Mouse (Mus musculus): ENCODE data around the gene Ccdc92b. TPM values are rescaled to one million over a fixed set of nuclear protein-coding genes. Genes with fewer than 3 reads are reported as not detected.

Ccdc92b gene
- polyA plus RNA-seq, 1 experiment from 2014 or later: 0.51 TPM

- Histone ChIP-seq H3K4me3 (no peak overlapping the region), H3K9me3 (replicated peaks) (no peaks in the 10 kb centered on the region), H3K27ac (no peak overlapping the region), H3K4me1 (no peaks in the 10 kb centered on the region), H3K27me3 (ENCODE audit: low read depth, poor library complexity, severe bottlenecking) (no peaks in the 10 kb centered on the region), H3K36me3 (peaks cover 86% of the 10 kb centered on the region)
- DNase-seq (ENCODE audit: low spot score): no peak
- WGBS: 97% methylated on average over 14 of the region's 14 CpGs
Measured at GRCm38 (mm10) chr11:74666776-74667581, 47.6 kb downstream of the Ccdc92b start.

GRCm38 (mm10) chr11:74667582-74668010, 48.2 kb downstream of the Ccdc92b start:
- no peak overlapping the region for H3K4me3 ChIP-seq
- H3K27me3 ChIP-seq (ENCODE audit: low read depth, poor library complexity, severe bottlenecking): no peaks in the 10 kb centered on the region
- WGBS: 94% methylated on average over 13 of the region's 13 CpGs
- no peak overlapping the region for H3K27ac ChIP-seq
- no peaks in the 10 kb centered on the region for H3K9me3 ChIP-seq (replicated peaks)
- H3K4me1 ChIP-seq: no peaks in the 10 kb centered on the region
- no peak for DNase-seq (ENCODE audit: low spot score)
- peaks cover 80% of the 10 kb centered on the region for H3K36me3 ChIP-seq

- Histone ChIP-seq H3K9me3 (replicated peaks) (no peaks in the 10 kb centered on the region), H3K4me1 (no peaks in the 10 kb centered on the region), H3K4me3 (no peak overlapping the region), H3K27me3 (ENCODE audit: low read depth, poor library complexity, severe bottlenecking) (no peaks in the 10 kb centered on the region), H3K36me3 (peaks cover 78% of the 10 kb centered on the region), H3K27ac (no peak overlapping the region)
- DNase-seq (ENCODE audit: low spot score): no peak
- WGBS: 90% methylated on average over 5 of the region's 5 CpGs
Measured at GRCm38 (mm10) chr11:74668466-74668865, 49.1 kb downstream of the Ccdc92b start.

- no peaks in the 10 kb centered on the region for H3K9me3 ChIP-seq (replicated peaks)
- no peak for DNase-seq (ENCODE audit: low spot score)
- WGBS: 99% methylated on average over 2 of the region's 2 CpGs
- H3K4me3 ChIP-seq: no peak overlapping the region
- no peaks in the 10 kb centered on the region for H3K27me3 ChIP-seq (ENCODE audit: low read depth, poor library complexity, severe bottlenecking)
- no peaks in the 10 kb centered on the region for H3K4me1 ChIP-seq
- peaks cover 77% of the 10 kb centered on the region for H3K36me3 ChIP-seq
- no peak overlapping the region for H3K27ac ChIP-seq
Measured at GRCm38 (mm10) chr11:74668971-74669370, 49.6 kb downstream of the Ccdc92b start.

- H3K9me3 ChIP-seq (replicated peaks): no peaks in the 10 kb centered on the region
- H3K27ac ChIP-seq: no peak overlapping the region
- no peaks in the 10 kb centered on the region for H3K27me3 ChIP-seq (ENCODE audit: low read depth, poor library complexity, severe bottlenecking)
- no peak for DNase-seq (ENCODE audit: low spot score)
- no peaks in the 10 kb centered on the region for H3K4me1 ChIP-seq
- H3K36me3 ChIP-seq: peaks cover 77% of the 10 kb centered on the region
- H3K4me3 ChIP-seq: no peak overlapping the region
Measured at GRCm38 (mm10) chr11:74670151-74670550, 50.7 kb downstream of the Ccdc92b start.

- no peak for DNase-seq (ENCODE audit: low spot score)
- no peak overlapping the region for H3K4me3 ChIP-seq
- H3K36me3 ChIP-seq: peaks cover 77% of the 10 kb centered on the region
- 96% methylated on average over 1 of the region's 1 CpGs for WGBS
- H3K9me3 ChIP-seq (replicated peaks): no peaks in the 10 kb centered on the region
- H3K4me1 ChIP-seq: no peaks in the 10 kb centered on the region
- no peaks in the 10 kb centered on the region for H3K27me3 ChIP-seq (ENCODE audit: low read depth, poor library complexity, severe bottlenecking)
- no peak overlapping the region for H3K27ac ChIP-seq
Measured at GRCm38 (mm10) chr11:74671013-74671412, 51.6 kb downstream of the Ccdc92b start.

- no peak overlapping the region for H3K27ac ChIP-seq
- no peaks in the 10 kb centered on the region for H3K4me1 ChIP-seq
- 94% methylated on average over 5 of the region's 5 CpGs for WGBS
- no peaks in the 10 kb centered on the region for H3K9me3 ChIP-seq (replicated peaks)
- H3K27me3 ChIP-seq (ENCODE audit: low read depth, poor library complexity, severe bottlenecking): no peaks in the 10 kb centered on the region
- H3K36me3 ChIP-seq: peaks cover 77% of the 10 kb centered on the region
- H3K4me3 ChIP-seq: no peak overlapping the region
- no peak for DNase-seq (ENCODE audit: low spot score)
Measured at GRCm38 (mm10) chr11:74671839-74672238, 52.4 kb downstream of the Ccdc92b start.

GRCm38 (mm10) chr11:74672901-74673513, 53.6 kb downstream of the Ccdc92b start:
- Histone ChIP-seq H3K36me3 (peaks cover 77% of the 10 kb centered on the region), H3K27me3 (ENCODE audit: low read depth, poor library complexity, severe bottlenecking) (no peaks in the 10 kb centered on the region), H3K4me3 (no peak overlapping the region), H3K4me1 (no peaks in the 10 kb centered on the region), H3K9me3 (replicated peaks) (no peaks in the 10 kb centered on the region), H3K27ac (no peak overlapping the region)
- DNase-seq (ENCODE audit: low spot score): no peak
- WGBS: 87% methylated on average over 6 of the region's 6 CpGs

- no peak overlapping the region for H3K27ac ChIP-seq
- H3K27me3 ChIP-seq (ENCODE audit: low read depth, poor library complexity, severe bottlenecking): no peaks in the 10 kb centered on the region
- WGBS: 91% methylated on average over 1 of the region's 1 CpGs
- H3K36me3 ChIP-seq: peaks cover 77% of the 10 kb centered on the region
- DNase-seq (ENCODE audit: low spot score): no peak
- no peak overlapping the region for H3K4me3 ChIP-seq
- H3K4me1 ChIP-seq: no peaks in the 10 kb centered on the region
- H3K9me3 ChIP-seq (replicated peaks): no peaks in the 10 kb centered on the region
Measured at GRCm38 (mm10) chr11:74673561-74673960, 54.2 kb downstream of the Ccdc92b start.

GRCm38 (mm10) chr11:74674713-74675112, 55.3 kb downstream of the Ccdc92b start:
- Histone ChIP-seq H3K4me3 (no peak overlapping the region), H3K4me1 (no peaks in the 10 kb centered on the region), H3K27ac (no peak overlapping the region), H3K36me3 (peaks cover 77% of the 10 kb centered on the region), H3K27me3 (ENCODE audit: low read depth, poor library complexity, severe bottlenecking) (no peaks in the 10 kb centered on the region), H3K9me3 (replicated peaks) (no peaks in the 10 kb centered on the region)
- WGBS: 97% methylated on average over 8 of the region's 8 CpGs
- DNase-seq (ENCODE audit: low spot score): no peak

GRCm38 (mm10) chr11:74675156-74675555, 55.8 kb downstream of the Ccdc92b start:
- Histone ChIP-seq H3K4me3 (no peak overlapping the region), H3K4me1 (no peaks in the 10 kb centered on the region), H3K27ac (no peak overlapping the region), H3K36me3 (peaks cover 77% of the 10 kb centered on the region), H3K27me3 (ENCODE audit: low read depth, poor library complexity, severe bottlenecking) (no peaks in the 10 kb centered on the region), H3K9me3 (replicated peaks) (no peaks in the 10 kb centered on the region)
- WGBS: 88% methylated on average over 4 of the region's 4 CpGs
- no peak for DNase-seq (ENCODE audit: low spot score)

Measured in limb, embryonic 10.5 days (tissue).